Comparison of ENCODE assay signal across 7 mouse cellular contexts in genomic region chr8:94785247-94785985, GRCm38 (mm10). TPM values are rescaled to one million over a fixed set of nuclear protein-coding genes. Genes with fewer than 3 reads are reported as not detected.
A peak's percentile ranks its signal among the peaks of the same experiment; 100 is the strongest.
DNase-seq lines count a peak whose midpoint lies in the region; ATAC-seq lines count a peak whose summit lies in the region.

No protein-coding gene starts in this region.

- H3K27ac ChIP-seq in lung, embryonic 16.5 days (ENCODE audit: low read length), result peak overlapping the region; percentile 83
- no peak overlapping the region for H3K27ac ChIP-seq in hindbrain, embryonic 13.5 days

- intact Hi-C loops in heart, postnatal 14 days (cut with DNase I), result no loop called here

- ATAC-seq in lung, embryonic 16.5 days (ENCODE audit: low read depth), result peak; percentile 71
- ATAC-seq in hindbrain, embryonic 13.5 days (ENCODE audit: low FRiP score), result no peak

- no peaks in the 10 kb centered on the region for H3K36me3 ChIP-seq in lung, embryonic 16.5 days (ENCODE audit: control insufficient read depth, insufficient read depth, low read length)
- H3K36me3 ChIP-seq in hindbrain, embryonic 13.5 days, result no peaks in the 10 kb centered on the region; the same call in 1 of the 2 replicates

- H3K4me2 ChIP-seq in lung, embryonic 16.5 days (ENCODE audit: low read depth, low read length), result no peak overlapping the region
- H3K4me2 ChIP-seq in hindbrain, embryonic 13.5 days, result no peak overlapping the region

- no peak overlapping the region for H3K9ac ChIP-seq in lung, embryonic 16.5 days (ENCODE audit: low read length)
- H3K9ac ChIP-seq in hindbrain, embryonic 13.5 days, result no peak overlapping the region

- peak; percentile 34 to 41 for DNase-seq in right cerebral cortex, postnatal 10 days (ENCODE audit: low spot score in 2 of 2)
- DNase-seq in right cerebral cortex, adult 18-20 months, result no peak
- DNase-seq in adrenal gland, postnatal 14 days, result peak; percentile 77
- DNase-seq in heart, postnatal 14 days, result peak; percentile 36 to 61
- DNase-seq in testis, postnatal 10 days (ENCODE audit: low spot score), result peak; percentile 78

- no peak overlapping the region for H3K4me3 ChIP-seq in lung, embryonic 16.5 days (ENCODE audit: low read length)
- H3K4me3 ChIP-seq in hindbrain, embryonic 13.5 days, result no peak overlapping the region

- WGBS in lung, embryonic 16.5 days, result 34% methylated on average over 12 of the region's 12 CpGs
- WGBS in hindbrain, embryonic 13.5 days, result 73% methylated on average over 12 of the region's 12 CpGs

- H3K27me3 ChIP-seq in lung, embryonic 16.5 days (ENCODE audit: control insufficient read depth, insufficient read depth, low read depth, low read length), result no peaks in the 10 kb centered on the region
- no peaks in the 10 kb centered on the region for H3K27me3 ChIP-seq in hindbrain, embryonic 13.5 days

- peaks cover 10% of the 10 kb centered on the region; the same call in 1 of the 2 replicates for H3K4me1 ChIP-seq in lung, embryonic 16.5 days (replicated peaks; ENCODE audit: control insufficient read depth, insufficient read depth, low read length)
- H3K4me1 ChIP-seq in hindbrain, embryonic 13.5 days (replicated peaks), result peaks cover 9% of the 10 kb centered on the region

- H3K9me3 ChIP-seq in lung, embryonic 16.5 days (ENCODE audit: control insufficient read depth, low read length), result no peaks in the 10 kb centered on the region
- no peaks in the 10 kb centered on the region for H3K9me3 ChIP-seq in hindbrain, embryonic 13.5 days

RNA-seq across cellular contexts. Expression of gene Cx3cl1, which starts 13.6 kb away (rescaled TPM):
- total RNA-seq in adrenal gland, postnatal 14 days (2021), result 16.2 and 19.2 TPM in 2 replicates
- 1 to 10 TPM; 2.8 to 3.2 TPM for total RNA-seq in heart, postnatal 14 days (2021)
- 7.7 and 9.3 TPM in 2 replicates for polyA plus RNA-seq in lung, embryonic 16.5 days (2015; fragmentation: Nextera tagmentation; extraction: Ambion mirVana)
- 15.0 and 15.8 TPM in 2 replicates for polyA plus RNA-seq in hindbrain, embryonic 13.5 days (2015; fragmentation: Nextera tagmentation; extraction: Ambion mirVana)

RNA-seq across cellular contexts. Expression of gene Ccl17, which starts 24.8 kb away (rescaled TPM):
- total RNA-seq in adrenal gland, postnatal 14 days (2021), result 1.1 TPM in 1 of 2 replicates, not detected in the other
- total RNA-seq in heart, postnatal 14 days (2021), result not detected
- 0.62 TPM in 1 of 2 replicates, not detected in the other for polyA plus RNA-seq in lung, embryonic 16.5 days (2015; fragmentation: Nextera tagmentation; extraction: Ambion mirVana)
- polyA plus RNA-seq in hindbrain, embryonic 13.5 days (2015; fragmentation: Nextera tagmentation; extraction: Ambion mirVana), result 0.43 TPM in 1 of 2 replicates, not detected in the other

RNA-seq across cellular contexts. Expression of gene Ccl22, which starts 40.0 kb away (rescaled TPM):
- total RNA-seq in adrenal gland, postnatal 14 days (2021), result 0.37 and 2.3 TPM in 2 replicates
- under 1 TPM in 1 of 2 experiments, not detected in 1; 0.90 TPM for total RNA-seq in heart, postnatal 14 days (2021)
- not detected in 2 replicates for polyA plus RNA-seq in lung, embryonic 16.5 days (2015; fragmentation: Nextera tagmentation; extraction: Ambion mirVana)
- polyA plus RNA-seq in hindbrain, embryonic 13.5 days (2015; fragmentation: Nextera tagmentation; extraction: Ambion mirVana), result not detected in 2 replicates

RNA-seq across cellular contexts. Expression of gene Coq9, which starts 52.7 kb away (rescaled TPM):
- 269 and 282 TPM in 2 replicates for total RNA-seq in adrenal gland, postnatal 14 days (2021)
- 100 to 1,000 TPM; 400 to 427 TPM for total RNA-seq in heart, postnatal 14 days (2021)
- 69.1 and 69.7 TPM in 2 replicates for polyA plus RNA-seq in lung, embryonic 16.5 days (2015; fragmentation: Nextera tagmentation; extraction: Ambion mirVana)
- polyA plus RNA-seq in hindbrain, embryonic 13.5 days (2015; fragmentation: Nextera tagmentation; extraction: Ambion mirVana), result 55.4 and 59.1 TPM in 2 replicates

RNA-seq across cellular contexts. Expression of gene Ciapin1, which starts 52.7 kb away (rescaled TPM):
- total RNA-seq in adrenal gland, postnatal 14 days (2021), result 107 and 122 TPM in 2 replicates
- 10 to 100 TPM; 76.8 to 92.4 TPM for total RNA-seq in heart, postnatal 14 days (2021)
- polyA plus RNA-seq in lung, embryonic 16.5 days (2015; fragmentation: Nextera tagmentation; extraction: Ambion mirVana), result 91.2 and 91.9 TPM in 2 replicates
- 197 and 202 TPM in 2 replicates for polyA plus RNA-seq in hindbrain, embryonic 13.5 days (2015; fragmentation: Nextera tagmentation; extraction: Ambion mirVana)
